Mouse (Mus musculus) kidney, embryonic 14.5 days (tissue): ENCODE measurements at regions not wholly inside any gene's neighbourhood (a gene's known extent, or its start where the extent isn't known, plus 50 kb on each side); places are given as distances from the start of the nearest gene placed in this dataset.

Experiments
- ATAC-seq: fragments of 200-750 bp; cut with Nextera tagmentation; 2 replicates; pipeline ENCODE4 v1.8.0; 2017; ENCODE audit warnings: moderate number of reproducible peaks, mild to moderate bottlenecking, moderate TSS enrichment, moderate library complexity; ENCODE audit not compliant: low FRiP score, low TSS enrichment
- H3K27ac ChIP-seq: fragments of 300-500 bp; sonication (generic); 2 replicates; pipeline ENCODE4 v1.5.1; 2014; ENCODE audit warnings: low read depth, mild to moderate bottlenecking, low read length, moderate library complexity, mixed read lengths
- H3K27me3 ChIP-seq: fragments of 300-500 bp; sonication (generic); 2 replicates; pipeline ENCODE4 v1.6.1; 2014; ENCODE audit warnings: mild to moderate bottlenecking, low read length; ENCODE audit not compliant: control insufficient read depth, insufficient read depth
- H3K36me3 ChIP-seq: fragments of 300-500 bp; sonication (generic); 2 replicates; pipeline ENCODE4 v1.6.1; 2014; ENCODE audit warnings: low read length, mixed read lengths; ENCODE audit not compliant: control insufficient read depth, insufficient read depth
- H3K4me1 ChIP-seq: fragments of 300-500 bp; sonication (generic); 2 replicates; pipeline ENCODE4 v1.6.1; 2014; ENCODE audit warnings: low read length, mixed read lengths; ENCODE audit not compliant: control insufficient read depth, insufficient read depth
- H3K4me2 ChIP-seq: fragments of 300-500 bp; sonication (generic); replicated peaks from 2 replicates; pipeline ENCODE4 v1.6.1; 2014; ENCODE audit warnings: low read depth, mild to moderate bottlenecking, low read length
- H3K4me3 ChIP-seq: fragments of 300-500 bp; sonication (generic); 2 replicates; pipeline ENCODE4 v1.5.1; 2014; ENCODE audit warnings: mild to moderate bottlenecking, low read length
- H3K9ac ChIP-seq: fragments of 300-500 bp; sonication (generic); 2 replicates; pipeline ENCODE4 v1.6.1; 2014; ENCODE audit warnings: low read depth, mild to moderate bottlenecking, low read length, moderate library complexity
- H3K9me3 ChIP-seq: fragments of 300-500 bp; sonication (generic); 2 replicates; pipeline ENCODE4 v1.6.1; 2016; ENCODE audit warnings: low read length; ENCODE audit not compliant: control insufficient read depth
- WGBS: fragments of 180-500 bp; shearing (Covaris S2); extraction: QIAGEN DNeasy Blood & Tissue Kit; methylation state at CpG from one replicate; pipeline ENCODE4 v1.1.7; 2014; 5-methylcytosine and 5-hydroxymethylcytosine counted together

DNA sequence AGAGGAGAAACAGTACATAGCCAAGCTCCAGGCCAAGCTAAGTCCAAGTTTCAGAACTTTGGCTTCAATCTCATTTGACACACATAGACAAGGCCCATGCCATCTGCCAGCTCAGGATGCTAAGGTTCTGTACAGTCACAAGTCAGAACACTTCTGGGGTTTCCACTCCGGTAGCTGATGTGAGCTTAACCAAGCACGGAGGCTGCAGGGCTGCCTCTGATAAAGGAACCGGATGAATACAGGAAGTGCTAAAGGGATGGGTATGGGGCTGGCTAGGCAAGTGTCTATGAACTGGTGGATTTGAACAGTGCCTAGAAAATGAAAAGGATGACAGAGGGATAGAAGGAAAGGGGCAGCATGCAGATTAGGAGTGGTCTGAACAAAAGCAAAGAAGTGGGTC lies 75.4 kb upstream of the Vldlr start:
- Histone ChIP-seq H3K27ac (no peak overlapping the region), H3K4me1 (no peaks in the 10 kb centered on the region), H3K36me3 (no peaks in the 10 kb centered on the region), H3K27me3 (no peaks in the 10 kb centered on the region), H3K4me3 (no peak overlapping the region), H3K9me3 (no peaks in the 10 kb centered on the region), H3K9ac (no peak overlapping the region), H3K4me2 (no peak overlapping the region)
- WGBS: 72% methylated on average over 3 of the region's 3 CpGs
- ATAC-seq: no peak

DNA sequence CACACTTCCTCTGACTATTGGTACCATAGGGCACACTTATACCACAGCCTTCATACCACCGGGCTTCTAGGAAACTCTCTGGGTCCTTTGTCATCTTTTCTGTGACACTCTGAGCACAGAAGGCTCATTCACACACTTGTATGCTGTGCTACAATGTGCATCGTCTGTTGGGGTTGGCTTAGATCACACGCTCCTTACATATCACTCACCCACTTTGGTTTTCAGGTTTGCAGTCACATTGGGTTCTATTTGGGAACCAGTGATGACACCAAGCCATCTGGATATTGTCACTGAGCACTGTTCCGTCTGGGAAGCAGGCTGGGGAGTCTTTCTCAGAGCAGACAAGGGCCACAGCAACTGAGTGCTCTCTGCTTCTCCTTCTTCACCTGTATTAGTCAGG lies 74.1 kb upstream of the Vldlr start:
- Histone ChIP-seq H3K4me1 (no peaks in the 10 kb centered on the region; the same call in 1 of the 2 replicates), H3K4me2 (no peak overlapping the region), H3K36me3 (no peaks in the 10 kb centered on the region), H3K9ac (no peak overlapping the region), H3K27me3 (no peaks in the 10 kb centered on the region), H3K9me3 (no peaks in the 10 kb centered on the region), H3K27ac (no peak overlapping the region), H3K4me3 (no peak overlapping the region)
- 91% methylated on average over 4 of the region's 4 CpGs for WGBS
- ATAC-seq: no peak

- no peak overlapping the region for H3K27ac ChIP-seq
- H3K9me3 ChIP-seq: no peaks in the 10 kb centered on the region
- no peak overlapping the region for H3K4me3 ChIP-seq
- 0 out of 2 replicates have a peak, but pooled peaks have one; percentile 32 for ATAC-seq
- no peaks in the 10 kb centered on the region for H3K36me3 ChIP-seq
- H3K4me1 ChIP-seq: peaks cover 4% of the 10 kb centered on the region; the same call in 1 of the 2 replicates
- H3K27me3 ChIP-seq: no peaks in the 10 kb centered on the region
- no peak overlapping the region for H3K9ac ChIP-seq
- 41% methylated on average over 12 of the region's 12 CpGs for WGBS
- no peak overlapping the region for H3K4me2 ChIP-seq
Observed at GRCm38 (mm10) chr19:27147404-27147803, 68.9 kb upstream of the Vldlr start.

GRCm38 (mm10) chr19:27148330-27148729 lies 68.0 kb upstream of the Vldlr start:
- no peak overlapping the region for H3K9ac ChIP-seq
- H3K27me3 ChIP-seq: no peaks in the 10 kb centered on the region
- WGBS: 59% methylated on average over 5 of the region's 5 CpGs
- no peaks in the 10 kb centered on the region for H3K36me3 ChIP-seq
- H3K27ac ChIP-seq: peak overlapping the region; percentile 9; the same call in 1 of the 2 replicates
- no peak overlapping the region for H3K4me2 ChIP-seq
- no peaks in the 10 kb centered on the region for H3K9me3 ChIP-seq
- H3K4me1 ChIP-seq: peaks cover 4% of the 10 kb centered on the region; the same call in 1 of the 2 replicates
- no peak for ATAC-seq
- H3K4me3 ChIP-seq: no peak overlapping the region

GRCm38 (mm10) chr19:27149567-27149966 lies 66.7 kb upstream of the Vldlr start:
- Histone ChIP-seq H3K4me1 (peaks cover 4% of the 10 kb centered on the region; the same call in 1 of the 2 replicates), H3K36me3 (no peaks in the 10 kb centered on the region), H3K4me3 (no peak overlapping the region), H3K27me3 (no peaks in the 10 kb centered on the region), H3K9ac (no peak overlapping the region), H3K27ac (no peak overlapping the region; the same call in 1 of the 2 replicates), H3K9me3 (no peaks in the 10 kb centered on the region), H3K4me2 (no peak overlapping the region)
- ATAC-seq: no peak
- WGBS: 70% methylated on average over 4 of the region's 4 CpGs

DNA sequence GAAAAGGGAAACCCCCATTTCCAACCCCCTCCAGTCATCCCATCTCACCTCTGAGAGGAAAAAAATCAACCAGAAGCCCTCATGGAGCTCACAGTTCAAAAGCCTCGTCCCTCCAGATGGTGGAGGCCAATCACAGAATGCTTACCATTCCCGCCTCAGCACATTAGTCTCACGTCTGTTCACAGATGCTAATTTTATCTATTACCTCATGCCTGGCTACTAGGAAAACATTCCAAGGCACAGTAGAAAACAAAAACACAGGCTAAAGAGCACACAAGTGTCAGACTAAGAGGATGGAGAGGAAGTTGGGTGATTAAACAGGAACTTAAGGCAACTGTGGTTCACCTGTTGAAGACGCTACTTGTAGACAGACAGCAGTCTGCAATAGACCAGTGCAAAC lies 54.4 kb upstream of the Vldlr start:
- WGBS: 66% methylated on average over 4 of the region's 4 CpGs
- no peak overlapping the region for H3K4me3 ChIP-seq
- H3K27me3 ChIP-seq: no peaks in the 10 kb centered on the region
- H3K4me1 ChIP-seq: no peaks in the 10 kb centered on the region
- no peak overlapping the region for H3K9ac ChIP-seq
- no peak for ATAC-seq
- H3K36me3 ChIP-seq: no peaks in the 10 kb centered on the region
- no peaks in the 10 kb centered on the region for H3K9me3 ChIP-seq
- H3K4me2 ChIP-seq: no peak overlapping the region
- H3K27ac ChIP-seq: no peak overlapping the region
